Mouse (Mus musculus): ENCODE data around the gene Cnih3. TPM values are rescaled to one million over a fixed set of nuclear protein-coding genes. Genes with fewer than 3 reads are reported as not detected.

Gene Cnih3
- polyA plus RNA-seq, 2 experiments, result 0.58 to 0.64 TPM

DNA sequence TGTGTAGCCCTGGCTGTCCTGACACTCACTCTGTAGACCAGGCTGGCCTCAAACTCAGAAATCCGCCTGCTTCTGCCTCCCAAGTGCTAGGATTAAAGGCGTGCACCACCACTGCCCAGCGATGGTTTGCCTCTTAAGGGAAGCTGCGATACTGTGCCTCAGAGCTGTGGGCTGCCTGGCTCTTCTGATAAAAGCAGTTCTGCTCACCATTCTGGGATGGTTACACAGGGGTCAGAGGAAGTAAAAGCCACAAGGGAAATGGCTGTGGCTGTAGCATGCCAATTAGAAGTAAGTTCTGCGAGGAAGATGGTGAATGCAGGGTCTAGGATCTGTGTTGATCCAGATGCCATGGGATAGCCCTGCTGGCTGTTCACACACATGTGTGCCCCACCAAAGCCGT lies 19.9 kb downstream of the Cnih3 start:
- Histone ChIP-seq H3K9ac (ENCODE audit: low read depth, low read length, severe bottlenecking) (no peak overlapping the region), H3K4me2 (replicated peaks; ENCODE audit: low read depth, low read length, severe bottlenecking) (no peak overlapping the region), H3K9me3 (ENCODE audit: control insufficient read depth, low read length) (no peaks in the 10 kb centered on the region), H3K36me3 (ENCODE audit: control insufficient read depth, insufficient read depth, low read length) (no peaks in the 10 kb centered on the region), H3K4me1 (ENCODE audit: control insufficient read depth, insufficient read depth, low read length) (no peaks in the 10 kb centered on the region; the same call in 1 of the 2 replicates), H3K27me3 (ENCODE audit: control insufficient read depth, insufficient read depth, low read length) (no peaks in the 10 kb centered on the region), H3K27ac (replicated peaks; ENCODE audit: low read depth, low read length) (no peak overlapping the region), H3K4me3 (replicated peaks; ENCODE audit: low read length) (no peak overlapping the region)
- no peak for TF ChIP-seq POLR2A (IDR thresholded peaks at IDR 0.05; ENCODE audit: borderline replicate concordance, extremely low read depth, insufficient read depth, insufficient read length)
- 66% methylated on average over 6 of the region's 6 CpGs for WGBS
- no peak for ATAC-seq (ENCODE audit: low FRiP score, low read depth)
- DNase-seq (ENCODE audit: low spot score), result no peak

DNA sequence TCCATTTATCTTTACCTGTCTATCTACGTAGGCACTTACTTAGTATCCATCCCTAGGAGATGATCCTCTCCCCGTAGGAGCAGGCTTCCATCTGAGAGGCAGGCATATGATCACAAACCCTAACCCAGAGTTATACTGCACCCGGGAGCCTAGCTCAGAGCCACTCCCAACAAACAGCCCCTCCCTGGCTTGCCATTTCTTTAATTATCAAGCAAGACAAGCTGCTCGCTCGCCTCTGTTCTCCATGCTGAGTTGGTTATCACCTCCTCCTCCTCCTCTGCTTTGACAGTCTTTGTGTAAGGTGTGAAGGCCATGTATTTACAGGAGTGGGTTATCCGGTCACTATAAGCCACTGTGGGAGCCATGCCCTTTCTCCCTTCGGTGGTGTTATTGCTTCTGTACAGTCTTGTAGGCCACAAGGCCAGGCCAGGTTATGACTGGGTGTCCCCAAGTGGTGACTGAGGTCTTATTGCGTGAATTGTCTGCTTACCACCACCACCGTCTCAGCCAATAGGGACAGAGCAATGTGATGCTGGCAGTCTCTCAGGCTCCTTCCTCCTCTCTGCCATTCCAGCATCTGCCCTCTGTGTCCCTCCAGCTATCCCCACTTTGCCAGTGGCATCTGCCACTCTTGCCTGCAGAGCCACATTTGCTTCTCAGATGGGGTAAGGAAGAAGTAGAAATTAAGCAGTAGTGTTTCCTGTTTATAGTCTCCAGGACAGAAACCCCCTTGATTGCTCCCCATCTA lies 22.4 kb downstream of the Cnih3 start:
- H3K4me3 ChIP-seq (replicated peaks; ENCODE audit: low read length), result no peak overlapping the region
- H3K9me3 ChIP-seq (ENCODE audit: control insufficient read depth, low read length), result no peaks in the 10 kb centered on the region
- H3K27ac ChIP-seq (replicated peaks; ENCODE audit: low read depth, low read length), result no peak overlapping the region
- DNase-seq (ENCODE audit: low spot score) (no peak), ATAC-seq (ENCODE audit: low FRiP score, low read depth) (no peak)
- 69% methylated on average over 9 of the region's 9 CpGs for WGBS
- H3K36me3 ChIP-seq (ENCODE audit: control insufficient read depth, insufficient read depth, low read length), result no peaks in the 10 kb centered on the region
- no peak for TF ChIP-seq POLR2A (IDR thresholded peaks at IDR 0.05; ENCODE audit: borderline replicate concordance, extremely low read depth, insufficient read depth, insufficient read length)
- no peak overlapping the region for H3K9ac ChIP-seq (ENCODE audit: low read depth, low read length, severe bottlenecking)
- H3K4me1 ChIP-seq (ENCODE audit: control insufficient read depth, insufficient read depth, low read length), result no peaks in the 10 kb centered on the region; the same call in 1 of the 2 replicates
- H3K27me3 ChIP-seq (ENCODE audit: control insufficient read depth, insufficient read depth, low read length), result no peaks in the 10 kb centered on the region
- H3K4me2 ChIP-seq (replicated peaks; ENCODE audit: low read depth, low read length, severe bottlenecking), result no peak overlapping the region

DNA sequence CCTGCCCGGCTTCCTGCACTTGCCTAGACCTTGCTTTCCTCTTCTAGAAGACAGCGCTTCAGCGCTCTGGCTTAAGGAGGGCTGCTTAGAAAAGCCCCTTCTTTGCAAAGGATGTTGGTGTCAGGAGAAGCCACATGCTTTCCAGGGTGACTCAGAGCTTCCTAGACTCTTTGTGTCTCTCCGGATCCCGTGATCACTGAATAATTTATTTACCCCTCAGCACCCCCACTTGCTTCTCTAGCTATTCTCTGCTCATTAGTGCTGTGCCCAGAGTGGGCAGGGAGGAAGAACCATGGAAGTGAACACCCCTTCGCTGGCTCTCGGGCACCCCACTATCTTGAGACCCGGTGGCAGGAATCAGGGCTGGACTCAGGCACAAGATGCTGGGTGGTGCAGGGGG lies 24.0 kb downstream of the Cnih3 start:
- WGBS, result 77% methylated on average over 8 of the region's 8 CpGs
- no peaks in the 10 kb centered on the region for H3K9me3 ChIP-seq (ENCODE audit: control insufficient read depth, low read length)
- no peak overlapping the region for H3K27ac ChIP-seq (replicated peaks; ENCODE audit: low read depth, low read length)
- no peak overlapping the region for H3K4me2 ChIP-seq (replicated peaks; ENCODE audit: low read depth, low read length, severe bottlenecking)
- H3K4me1 ChIP-seq (ENCODE audit: control insufficient read depth, insufficient read depth, low read length), result no peaks in the 10 kb centered on the region
- no peak for TF ChIP-seq POLR2A (IDR thresholded peaks at IDR 0.05; ENCODE audit: borderline replicate concordance, extremely low read depth, insufficient read depth, insufficient read length)
- H3K9ac ChIP-seq (ENCODE audit: low read depth, low read length, severe bottlenecking), result no peak overlapping the region
- no peaks in the 10 kb centered on the region for H3K36me3 ChIP-seq (ENCODE audit: control insufficient read depth, insufficient read depth, low read length)
- no peak overlapping the region for H3K4me3 ChIP-seq (replicated peaks; ENCODE audit: low read length)
- H3K27me3 ChIP-seq (ENCODE audit: control insufficient read depth, insufficient read depth, low read length), result no peaks in the 10 kb centered on the region
- ATAC-seq (ENCODE audit: low FRiP score, low read depth) (no peak), DNase-seq (ENCODE audit: low spot score) (no peak)

DNA sequence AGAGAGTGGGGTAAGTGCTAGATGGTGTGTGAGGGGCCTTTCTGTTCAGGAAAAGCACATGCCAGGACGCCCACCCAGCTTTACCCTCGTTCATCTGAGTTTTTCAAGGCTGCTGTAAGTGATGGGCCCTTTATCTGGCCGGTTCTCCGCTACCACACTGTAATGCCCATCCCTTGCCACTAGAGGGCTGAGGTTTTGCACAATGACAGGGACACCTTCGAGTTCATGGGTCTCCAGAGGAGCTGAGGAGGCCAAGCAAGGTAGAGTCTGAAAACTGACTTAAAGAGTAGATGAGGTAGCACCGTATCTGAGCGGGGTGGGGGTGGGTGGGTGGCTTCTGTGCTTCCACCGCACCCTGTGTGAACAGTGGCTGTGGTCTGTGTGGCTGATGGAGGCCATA lies 27.2 kb downstream of the Cnih3 start:
- Histone ChIP-seq H3K27ac (replicated peaks; ENCODE audit: low read depth, low read length) (no peak overlapping the region), H3K4me2 (replicated peaks; ENCODE audit: low read depth, low read length, severe bottlenecking) (no peak overlapping the region), H3K4me1 (ENCODE audit: control insufficient read depth, insufficient read depth, low read length) (no peaks in the 10 kb centered on the region), H3K9me3 (ENCODE audit: control insufficient read depth, low read length) (no peaks in the 10 kb centered on the region), H3K27me3 (ENCODE audit: control insufficient read depth, insufficient read depth, low read length) (no peaks in the 10 kb centered on the region), H3K4me3 (replicated peaks; ENCODE audit: low read length) (no peak overlapping the region), H3K36me3 (ENCODE audit: control insufficient read depth, insufficient read depth, low read length) (no peaks in the 10 kb centered on the region), H3K9ac (ENCODE audit: low read depth, low read length, severe bottlenecking) (no peak overlapping the region)
- TF ChIP-seq POLR2A (IDR thresholded peaks at IDR 0.05; ENCODE audit: borderline replicate concordance, extremely low read depth, insufficient read depth, insufficient read length), result no peak
- ATAC-seq (ENCODE audit: low FRiP score, low read depth) (no peak), DNase-seq (ENCODE audit: low spot score) (peak; percentile 40)
- 27% methylated on average over 8 of the region's 8 CpGs for WGBS

DNA sequence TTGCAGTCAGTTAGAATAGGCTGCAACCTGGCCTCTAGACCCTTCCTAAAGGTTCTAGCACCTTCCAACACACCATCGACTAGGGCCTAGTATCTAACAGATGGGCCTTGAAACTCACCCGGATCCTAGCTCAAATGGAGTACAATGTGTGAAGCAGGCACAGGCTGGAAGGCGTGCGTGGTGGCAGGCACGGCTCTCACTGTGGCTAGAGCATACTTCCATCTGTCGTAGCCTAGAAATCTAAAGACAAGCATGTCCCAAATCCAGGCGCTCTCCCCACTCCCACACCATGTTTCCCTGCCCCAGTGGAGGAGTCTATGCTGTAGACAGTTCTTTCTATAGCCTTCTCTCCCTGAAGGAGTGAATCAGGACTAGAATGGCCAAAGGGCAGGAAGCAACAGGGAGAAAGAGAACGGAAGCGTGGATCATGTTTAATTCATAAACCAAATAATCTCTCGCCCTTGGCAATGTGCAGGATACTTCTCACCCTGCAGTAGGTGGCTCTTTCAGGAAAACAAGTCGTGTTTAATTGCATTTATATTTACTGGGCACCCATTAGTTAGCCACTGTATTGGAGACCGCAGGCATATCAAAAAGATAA lies 29.1 kb downstream of the Cnih3 start:
- no peak for TF ChIP-seq POLR2A (IDR thresholded peaks at IDR 0.05; ENCODE audit: borderline replicate concordance, extremely low read depth, insufficient read depth, insufficient read length)
- WGBS, result 80% methylated on average over 12 of the region's 12 CpGs
- no peaks in the 10 kb centered on the region for H3K4me1 ChIP-seq (ENCODE audit: control insufficient read depth, insufficient read depth, low read length)
- no peak overlapping the region for H3K9ac ChIP-seq (ENCODE audit: low read depth, low read length, severe bottlenecking)
- no peaks in the 10 kb centered on the region for H3K36me3 ChIP-seq (ENCODE audit: control insufficient read depth, insufficient read depth, low read length)
- no peak overlapping the region for H3K27ac ChIP-seq (replicated peaks; ENCODE audit: low read depth, low read length)
- H3K9me3 ChIP-seq (ENCODE audit: control insufficient read depth, low read length), result no peaks in the 10 kb centered on the region
- no peak overlapping the region for H3K4me2 ChIP-seq (replicated peaks; ENCODE audit: low read depth, low read length, severe bottlenecking)
- no peak overlapping the region for H3K4me3 ChIP-seq (replicated peaks; ENCODE audit: low read length)
- DNase-seq (ENCODE audit: low spot score) (no peak), ATAC-seq (ENCODE audit: low FRiP score, low read depth) (no peak)
- no peaks in the 10 kb centered on the region for H3K27me3 ChIP-seq (ENCODE audit: control insufficient read depth, insufficient read depth, low read length)

All from limb, embryonic 14.5 days (tissue).